Mouse (Mus musculus): ENCODE measurements around the gene Gm4779.

DNA sequence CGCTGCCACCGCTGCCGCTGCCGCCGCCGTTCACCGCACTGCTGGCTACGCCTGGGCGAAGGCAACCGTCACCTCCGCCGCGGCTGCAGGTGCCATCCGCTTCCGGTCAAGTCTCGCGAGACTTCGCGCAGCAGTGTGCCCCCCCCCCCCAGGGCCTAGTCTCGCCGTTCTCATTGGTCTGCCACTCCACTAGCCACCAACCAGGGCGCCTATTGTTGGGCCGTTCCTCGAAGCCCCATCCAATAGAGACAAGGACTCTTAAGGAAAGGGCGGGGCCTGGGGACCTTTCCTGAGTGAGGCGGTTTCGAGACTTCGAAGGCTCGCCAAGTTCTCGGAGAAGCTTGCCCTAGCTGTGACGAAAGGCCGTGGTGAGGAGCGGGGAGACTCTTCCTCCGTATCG is at the start of gene Gm4779, which contains the start of gene 8030474K03Rik:
- TF ChIP-seq CTCF (IDR thresholded peaks at IDR 0.05): no peak
- TF ChIP-seq EP300 (IDR thresholded peaks at IDR 0.05): no peak
